14 mouse cellular contexts compared by ENCODE assay signal in genomic region chr14:72389288-72389687, GRCm38 (mm10).
DNase-seq lines count a peak whose midpoint lies in the region; ATAC-seq lines count a peak whose summit lies in the region.
"Had no signal": no experiment of that assay in that cellular context is flagged by ENCODE, and none has a peak within 500 bp of the region (broad histone marks: within the 10 kb centered on the region; RNA-seq: fewer than 3 reads in every experiment).

No protein-coding gene starts in this region.

- no peak overlapping the region for H3K4me3 ChIP-seq in forebrain, embryonic 16.5 days (replicated peaks; ENCODE audit: low read length)
- no peak overlapping the region for H3K4me3 ChIP-seq in forebrain, embryonic 14.5 days (ENCODE audit: low read depth, low read length)
- H3K4me3 ChIP-seq in kidney, embryonic 14.5 days (ENCODE audit: low read length): no peak overlapping the region
- H3K4me3 ChIP-seq in limb, embryonic 15.5 days: no peak overlapping the region
- H3K4me3 ChIP-seq: heart, embryonic 13.5 days; layer of hippocampus, adult 2 months had no signal

- H3K4me2 ChIP-seq in forebrain, embryonic 16.5 days (ENCODE audit: low read length): no peak overlapping the region
- no peak overlapping the region for H3K4me2 ChIP-seq in forebrain, embryonic 14.5 days (ENCODE audit: low read length)
- no peak overlapping the region for H3K4me2 ChIP-seq in kidney, embryonic 14.5 days (replicated peaks; ENCODE audit: low read depth, low read length)
- no peak overlapping the region for H3K4me2 ChIP-seq in limb, embryonic 15.5 days
- H3K4me2 ChIP-seq: heart, embryonic 13.5 days had no signal

- H3K27ac ChIP-seq in forebrain, embryonic 16.5 days (ENCODE audit: low read length): no peak overlapping the region
- no peak overlapping the region for H3K27ac ChIP-seq in forebrain, embryonic 14.5 days (ENCODE audit: low read depth, low read length)
- no peak overlapping the region for H3K27ac ChIP-seq in kidney, embryonic 14.5 days (ENCODE audit: low read depth, low read length)
- H3K27ac ChIP-seq in limb, embryonic 15.5 days: peak overlapping the region; percentile 57; the same call in 1 of the 2 replicates
- H3K27ac ChIP-seq: heart, embryonic 13.5 days; layer of hippocampus, adult 2 months; macrophage had no signal

- H3K9ac ChIP-seq in forebrain, embryonic 16.5 days (replicated peaks; ENCODE audit: low read depth, low read length): no peak overlapping the region
- H3K9ac ChIP-seq in forebrain, embryonic 14.5 days (ENCODE audit: low read length): no peak overlapping the region
- no peak overlapping the region for H3K9ac ChIP-seq in kidney, embryonic 14.5 days (ENCODE audit: low read depth, low read length)
- no peak overlapping the region for H3K9ac ChIP-seq in limb, embryonic 15.5 days
- H3K9ac ChIP-seq: heart, embryonic 13.5 days had no signal

- no peaks in the 10 kb centered on the region for H3K36me3 ChIP-seq in forebrain, embryonic 16.5 days (ENCODE audit: control insufficient read depth, insufficient read depth)
- H3K36me3 ChIP-seq in forebrain, embryonic 14.5 days (ENCODE audit: control insufficient read depth, insufficient read depth, low read length): no peaks in the 10 kb centered on the region
- H3K36me3 ChIP-seq in kidney, embryonic 14.5 days (ENCODE audit: control insufficient read depth, insufficient read depth, low read length): no peaks in the 10 kb centered on the region
- no peaks in the 10 kb centered on the region for H3K36me3 ChIP-seq in limb, embryonic 15.5 days
- H3K36me3 ChIP-seq: heart, embryonic 13.5 days had no signal

- no peak for DNase-seq in forebrain, embryonic 14.5 days (ENCODE audit: low spot score)
- no peak for DNase-seq in kidney, adult 11 months
- peak; percentile 27 for DNase-seq in lung, postnatal 10 days
- DNase-seq in lung, postnatal 25 days (ENCODE audit: low spot score): no peak
- no peak for DNase-seq in spleen, postnatal 36 days (ENCODE audit: low spot score in 2 of 2)
- DNase-seq: liver; thymus, adult 2 months had no signal

- 92% methylated on average over 4 of the region's 4 CpGs for WGBS in forebrain, embryonic 16.5 days
- WGBS in forebrain, embryonic 14.5 days: 88% methylated on average over 4 of the region's 4 CpGs
- WGBS in kidney, embryonic 14.5 days: 58% methylated on average over 4 of the region's 4 CpGs
- WGBS in limb, embryonic 15.5 days: 60% methylated on average over 4 of the region's 4 CpGs

- peak; percentile 39; the same call in 1 of the 2 replicates for ATAC-seq in forebrain, embryonic 16.5 days
- ATAC-seq in forebrain, embryonic 14.5 days: no peak
- ATAC-seq in kidney, embryonic 14.5 days (ENCODE audit: low FRiP score, low TSS enrichment): peak; percentile 37
- ATAC-seq in limb, embryonic 15.5 days (ENCODE audit: insufficient number of reproducible peaks, low FRiP score, low TSS enrichment, low read depth): peak; percentile 30; the same call in 1 of the 2 replicates

- H3K4me1 ChIP-seq in forebrain, embryonic 16.5 days (replicated peaks; ENCODE audit: control insufficient read depth, insufficient read depth, low read length): peaks cover 8% of the 10 kb centered on the region
- H3K4me1 ChIP-seq in forebrain, embryonic 14.5 days (ENCODE audit: control insufficient read depth, insufficient read depth, low read length): no peaks in the 10 kb centered on the region
- H3K4me1 ChIP-seq in kidney, embryonic 14.5 days (ENCODE audit: control insufficient read depth, insufficient read depth, low read length): 0 out of 2 replicates have a peak, but pooled peaks cover 4% of the 10 kb centered on the region
- peaks cover 8% of the 10 kb centered on the region for H3K4me1 ChIP-seq in limb, embryonic 15.5 days
- H3K4me1 ChIP-seq: heart, embryonic 13.5 days had no signal

- H3K9me3 ChIP-seq in forebrain, embryonic 16.5 days (ENCODE audit: control insufficient read depth, low read length): no peaks in the 10 kb centered on the region
- no peaks in the 10 kb centered on the region for H3K9me3 ChIP-seq in forebrain, embryonic 14.5 days (replicated peaks; ENCODE audit: control insufficient read depth, low read length)
- no peaks in the 10 kb centered on the region for H3K9me3 ChIP-seq in kidney, embryonic 14.5 days (ENCODE audit: control insufficient read depth, low read length)
- H3K9me3 ChIP-seq in limb, embryonic 15.5 days: no peaks in the 10 kb centered on the region
- H3K9me3 ChIP-seq: heart, embryonic 13.5 days had no signal

- H3K27me3 ChIP-seq in forebrain, embryonic 16.5 days (replicated peaks; ENCODE audit: control insufficient read depth, insufficient read depth, low read length): no peaks in the 10 kb centered on the region
- H3K27me3 ChIP-seq in forebrain, embryonic 14.5 days (replicated peaks; ENCODE audit: control insufficient read depth, insufficient read depth, low read length): no peaks in the 10 kb centered on the region
- H3K27me3 ChIP-seq in kidney, embryonic 14.5 days (ENCODE audit: control insufficient read depth, insufficient read depth, low read length): no peaks in the 10 kb centered on the region
- H3K27me3 ChIP-seq in limb, embryonic 15.5 days: no peaks in the 10 kb centered on the region
- H3K27me3 ChIP-seq: CH12.LX; heart, embryonic 13.5 days had no signal
